Mouse (Mus musculus) liver, postnatal 0 days (tissue): ENCODE measurements around the gene Miga1.

Experiments used
- CTCF ChIP-seq: sonication (generic); IDR thresholded peaks from 2 replicates; pipeline ENCODE4 v1.5.1; 2016; ENCODE audit warnings: antibody characterized with exemption, low read depth
- EP300 ChIP-seq: IDR thresholded peaks from 2 replicates; pipeline ENCODE4 v1.6.1; 2016; ENCODE audit warnings: antibody characterized with exemption, low read depth, mild to moderate bottlenecking

GRCm38 (mm10) chr3:152352289-152352688, 12.1 kb upstream of the Miga1 start:
- TF ChIP-seq EP300 (no peak), CTCF (no peak)
